Mouse (Mus musculus) limb, embryonic 12.5 days (tissue): ENCODE measurements around the gene Themis2. TPM values are rescaled to one million over a fixed set of nuclear protein-coding genes. Genes with fewer than 3 reads are reported as not detected.
"Not testable (repeated sequence)": the region's sequence is repeated elsewhere in the genome, so short reads cannot be mapped to it uniquely, and the experiment has no call there.

ENCODE experiments used
- ATAC-seq: fragments of 200-750 bp; cut with Nextera tagmentation; 2 replicates; pipeline ENCODE4 v1.8.0; 2017; ENCODE audit warnings: low read depth, moderate TSS enrichment; ENCODE audit not compliant: insufficient number of reproducible peaks, insufficient read depth, low FRiP score, low TSS enrichment
- H3K27ac ChIP-seq: fragments of 300-500 bp; sonication (generic); 2 replicates; pipeline ENCODE4 v1.5.1; 2016; ENCODE audit warnings: mild to moderate bottlenecking, moderate library complexity
- H3K27me3 ChIP-seq: fragments of 300-500 bp; sonication (generic); 2 replicates; pipeline ENCODE4 v1.6.1; 2016; ENCODE audit warnings: mild to moderate bottlenecking, moderate library complexity
- H3K36me3 ChIP-seq: fragments of 300-500 bp; sonication (generic); 2 replicates; pipeline ENCODE4 v1.6.1; 2016; ENCODE audit warnings: mild to moderate bottlenecking, moderate library complexity
- H3K4me1 ChIP-seq: fragments of 300-500 bp; sonication (generic); replicated peaks from 2 replicates; pipeline ENCODE4 v1.6.1; 2016
- H3K4me2 ChIP-seq: fragments of 300-500 bp; sonication (generic); 2 replicates; pipeline ENCODE4 v1.6.1; 2016; ENCODE audit warnings: mild to moderate bottlenecking, moderate library complexity
- H3K4me3 ChIP-seq: fragments of 300-500 bp; sonication (generic); replicated peaks from 2 replicates; pipeline ENCODE4 v1.5.1; 2016; ENCODE audit warnings: mild to moderate bottlenecking
- H3K9ac ChIP-seq: fragments of 300-500 bp; sonication (generic); replicated peaks from 2 replicates; pipeline ENCODE4 v1.6.1; 2016; ENCODE audit warnings: mild to moderate bottlenecking, moderate library complexity
- H3K9me3 ChIP-seq: fragments of 300-500 bp; sonication (generic); 2 replicates; pipeline ENCODE4 v1.6.1; 2016; ENCODE audit warnings: mild to moderate bottlenecking, moderate library complexity
- WGBS: fragments of 180-500 bp; shearing (Covaris S2); methylation state at CpG from one replicate; pipeline ENCODE4 v1.1.7; 2016; 5-methylcytosine and 5-hydroxymethylcytosine counted together
- polyA plus RNA-seq: library from polyadenylated mRNA; unstranded; fragments of >200 nt; fragmentation: Nextera tagmentation; extraction: Ambion mirVana; gene quantifications from 2 replicates; pipeline ENCODE4 v1.2.1, GENCODE M21; 2016

Gene Themis2
- polyA plus RNA-seq, 1 experiment from 2014 or later: 0.24 TPM

DNA sequence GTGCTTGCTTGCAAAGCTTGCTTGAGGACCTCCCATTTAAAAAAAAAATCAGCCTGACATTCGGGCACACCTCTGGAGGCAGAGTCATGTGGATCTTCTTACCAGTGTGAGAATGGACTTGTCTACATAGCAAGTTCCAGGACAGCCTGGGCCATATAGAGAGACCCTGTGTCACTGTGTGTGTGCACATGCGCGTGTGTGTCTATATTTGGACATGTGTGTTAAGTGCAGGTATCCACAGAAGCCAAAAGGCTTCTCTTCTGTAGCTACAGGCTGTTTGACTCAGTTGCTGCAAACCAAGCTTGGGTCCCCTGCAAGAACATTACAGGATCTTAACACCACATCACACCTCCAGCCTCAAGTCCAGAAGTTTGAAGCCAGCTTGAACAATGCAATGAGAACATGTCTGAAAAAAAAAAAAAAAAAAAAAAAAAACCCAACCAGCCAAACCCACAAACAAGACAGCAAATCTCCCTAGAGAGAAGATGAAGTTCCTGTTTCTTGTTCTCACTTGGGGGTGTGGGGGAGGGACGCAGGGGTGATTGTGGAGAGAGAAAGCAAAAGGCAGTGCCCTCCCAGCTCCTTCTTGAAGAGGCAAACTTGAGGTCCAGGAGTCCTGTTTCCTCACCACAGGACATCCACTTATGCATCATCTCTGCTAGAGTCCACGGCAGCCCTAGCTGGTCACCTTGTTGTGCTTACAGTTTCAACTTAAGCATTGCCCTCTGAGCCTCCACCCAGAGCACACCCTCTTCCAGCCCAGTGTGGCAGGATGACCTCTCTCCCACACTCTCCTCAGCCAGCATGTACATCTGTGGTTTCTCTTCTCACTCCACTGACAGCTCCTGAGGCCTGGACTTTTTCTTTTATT lies 11.8 kb upstream of the Themis2 start:
- Histone ChIP-seq H3K4me1 (no peaks in the 10 kb centered on the region), H3K27ac (no peak overlapping the region), H3K27me3 (no peaks in the 10 kb centered on the region), H3K4me2 (no peak overlapping the region), H3K4me3 (no peak overlapping the region), H3K9me3 (peaks cover 12% of the 10 kb centered on the region; the same call in 1 of the 2 replicates), H3K36me3 (no peaks in the 10 kb centered on the region), H3K9ac (no peak overlapping the region)
- ATAC-seq: no peak
- 66% methylated on average over 5 of the region's 5 CpGs for WGBS

- peaks cover 12% of the 10 kb centered on the region; the same call in 1 of the 2 replicates for H3K9me3 ChIP-seq
- WGBS: 90% methylated on average over 7 of the region's 7 CpGs
- no peak overlapping the region for H3K4me3 ChIP-seq
- ATAC-seq: no peak
- H3K27ac ChIP-seq: no peak overlapping the region
- H3K4me2 ChIP-seq: no peak overlapping the region
- H3K9ac ChIP-seq: no peak overlapping the region
- no peaks in the 10 kb centered on the region for H3K27me3 ChIP-seq
- H3K36me3 ChIP-seq: no peaks in the 10 kb centered on the region
- no peaks in the 10 kb centered on the region for H3K4me1 ChIP-seq
These were observed 10.5 kb upstream of the Themis2 start for GRCm38 (mm10) chr4:132806620-132807191.

DNA sequence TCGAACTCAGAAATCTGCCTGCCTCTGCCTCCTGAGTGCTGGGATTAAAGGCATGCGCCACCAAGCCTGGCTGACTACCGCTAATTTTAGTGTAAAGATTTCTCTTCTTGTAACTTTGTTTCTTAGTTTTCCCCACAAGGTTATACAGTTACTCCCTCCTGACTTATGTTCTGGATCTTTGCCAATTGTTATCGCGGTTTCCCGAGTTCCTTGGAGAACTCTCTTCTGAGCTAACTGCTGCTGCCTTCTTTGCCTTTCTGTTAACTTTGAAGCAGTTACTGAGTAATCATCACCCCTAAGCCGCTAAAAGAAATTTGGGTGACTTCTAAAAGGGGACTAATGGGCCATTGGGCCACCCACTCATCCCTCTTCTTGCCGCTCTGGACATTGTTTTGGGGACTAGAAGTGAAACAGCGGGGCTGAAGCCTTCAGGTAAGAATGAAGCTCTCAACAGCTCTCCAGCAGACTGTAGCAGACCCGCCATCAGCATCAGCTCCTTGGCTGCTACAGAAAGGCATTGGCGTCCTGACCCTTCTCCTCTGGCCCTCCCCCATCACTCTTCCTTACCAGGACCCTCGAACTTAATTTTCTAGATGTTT lies 9.5 kb upstream of the Themis2 start:
- H3K4me1 ChIP-seq: no peaks in the 10 kb centered on the region
- no peak overlapping the region for H3K4me2 ChIP-seq
- no peak for ATAC-seq
- no peak overlapping the region for H3K4me3 ChIP-seq
- WGBS: 85% methylated on average over 12 of the region's 12 CpGs
- H3K9me3 ChIP-seq: 0 out of 2 replicates have a peak, but pooled peaks cover 3% of the 10 kb centered on the region
- no peaks in the 10 kb centered on the region for H3K27me3 ChIP-seq
- no peak overlapping the region for H3K9ac ChIP-seq
- H3K27ac ChIP-seq: no peak overlapping the region
- H3K36me3 ChIP-seq: no peaks in the 10 kb centered on the region

DNA sequence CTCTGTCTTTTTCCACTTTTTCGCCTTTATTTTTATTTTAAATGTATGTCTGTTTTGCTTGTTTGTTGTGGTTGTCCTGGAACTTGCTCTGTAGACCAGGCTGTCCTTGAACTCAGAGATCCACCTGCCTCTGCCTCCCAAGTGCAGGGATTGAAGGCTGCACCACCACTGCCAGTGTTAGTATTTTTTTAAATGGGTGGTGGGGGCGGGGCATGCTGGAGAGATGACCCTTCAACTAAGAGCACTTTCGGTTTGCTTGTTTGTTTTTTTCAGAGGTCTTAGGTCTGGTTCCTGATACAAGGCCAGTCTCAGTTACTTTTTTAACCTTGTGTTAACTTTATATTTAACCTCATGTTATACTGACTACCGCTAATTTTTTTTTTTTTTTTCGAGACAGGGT lies 9.0 kb upstream of the Themis2 start:
- Histone ChIP-seq H3K9ac (no peak overlapping the region), H3K27ac (no peak overlapping the region), H3K4me3 (no peak overlapping the region), H3K9me3 (no peaks in the 10 kb centered on the region), H3K4me1 (no peaks in the 10 kb centered on the region), H3K36me3 (no peaks in the 10 kb centered on the region), H3K4me2 (no peak overlapping the region), H3K27me3 (no peaks in the 10 kb centered on the region)
- ATAC-seq: no peak
- WGBS: 84% methylated on average over 5 of the region's 5 CpGs

GRCm38 (mm10) chr4:132804331-132804730 lies 8.1 kb upstream of the Themis2 start:
- 91% methylated on average over 6 of the region's 6 CpGs for WGBS
- no peaks in the 10 kb centered on the region for H3K36me3 ChIP-seq
- H3K4me2 ChIP-seq: no peak overlapping the region
- no peaks in the 10 kb centered on the region for H3K27me3 ChIP-seq
- H3K4me1 ChIP-seq: no peaks in the 10 kb centered on the region
- H3K27ac ChIP-seq: no peak overlapping the region
- H3K9ac ChIP-seq: no peak overlapping the region
- no peak overlapping the region for H3K4me3 ChIP-seq
- H3K9me3 ChIP-seq: no peaks in the 10 kb centered on the region
- no peak for ATAC-seq

GRCm38 (mm10) chr4:132803876-132804275 lies 7.7 kb upstream of the Themis2 start:
- Histone ChIP-seq H3K9ac (no peak overlapping the region), H3K9me3 (no peaks in the 10 kb centered on the region), H3K4me2 (no peak overlapping the region), H3K27me3 (no peaks in the 10 kb centered on the region), H3K36me3 (no peaks in the 10 kb centered on the region), H3K4me3 (no peak overlapping the region), H3K27ac (no peak overlapping the region), H3K4me1 (no peaks in the 10 kb centered on the region)
- ATAC-seq: no peak
- WGBS: 95% methylated on average over 7 of the region's 7 CpGs

DNA sequence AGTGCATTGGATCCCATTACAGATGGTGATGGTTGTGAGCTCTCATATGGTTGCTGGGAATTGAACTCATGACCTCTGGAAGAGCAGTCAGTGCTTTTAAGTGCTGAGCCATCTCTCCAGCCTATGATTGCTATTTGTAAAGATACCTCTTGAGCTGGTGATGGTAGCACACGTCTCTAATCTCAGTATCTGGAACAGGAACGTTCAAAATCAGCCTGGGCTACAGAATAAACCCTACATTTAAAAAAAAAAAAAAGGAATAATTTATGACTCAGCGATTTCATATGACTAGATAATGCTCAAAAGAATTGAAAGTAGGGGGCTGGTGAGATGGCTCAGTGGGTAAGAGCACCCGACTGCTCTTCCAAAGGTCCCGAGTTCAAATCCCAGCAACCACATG lies 7.0 kb upstream of the Themis2 start:
- Histone ChIP-seq H3K27me3 (no peaks in the 10 kb centered on the region), H3K4me1 (no peaks in the 10 kb centered on the region), H3K36me3 (no peaks in the 10 kb centered on the region), H3K4me2 (no peak overlapping the region), H3K4me3 (no peak overlapping the region), H3K9me3 (no peaks in the 10 kb centered on the region), H3K9ac (no peak overlapping the region), H3K27ac (no peak overlapping the region)
- no peak for ATAC-seq
- WGBS: 91% methylated on average over 5 of the region's 5 CpGs

DNA sequence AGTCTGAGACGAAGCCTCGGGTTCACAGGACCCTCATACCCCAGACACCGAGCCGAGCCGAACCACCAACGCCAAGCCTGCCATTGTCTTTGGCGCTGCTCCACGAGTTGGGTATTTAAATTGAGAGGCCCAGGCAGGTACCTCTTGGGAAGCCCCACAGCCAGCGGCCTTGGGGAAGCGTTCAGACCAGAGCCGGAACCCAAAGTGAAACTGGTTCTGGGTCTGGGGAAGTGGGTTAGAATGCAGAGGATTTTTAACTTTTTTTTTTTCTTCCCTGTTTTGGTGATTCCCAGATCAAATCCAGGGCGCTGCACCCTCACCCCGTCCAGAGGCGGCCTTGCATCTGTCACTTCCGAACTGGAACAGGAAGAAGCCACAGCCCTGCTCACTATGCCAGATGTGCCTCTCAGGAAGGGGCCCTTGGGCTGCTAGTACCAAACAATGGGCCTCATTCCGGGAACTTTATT lies 6.0 kb upstream of the Themis2 start:
- H3K27ac ChIP-seq: no peak overlapping the region
- WGBS: 67% methylated on average over 16 of the region's 16 CpGs
- ATAC-seq: no peak

DNA sequence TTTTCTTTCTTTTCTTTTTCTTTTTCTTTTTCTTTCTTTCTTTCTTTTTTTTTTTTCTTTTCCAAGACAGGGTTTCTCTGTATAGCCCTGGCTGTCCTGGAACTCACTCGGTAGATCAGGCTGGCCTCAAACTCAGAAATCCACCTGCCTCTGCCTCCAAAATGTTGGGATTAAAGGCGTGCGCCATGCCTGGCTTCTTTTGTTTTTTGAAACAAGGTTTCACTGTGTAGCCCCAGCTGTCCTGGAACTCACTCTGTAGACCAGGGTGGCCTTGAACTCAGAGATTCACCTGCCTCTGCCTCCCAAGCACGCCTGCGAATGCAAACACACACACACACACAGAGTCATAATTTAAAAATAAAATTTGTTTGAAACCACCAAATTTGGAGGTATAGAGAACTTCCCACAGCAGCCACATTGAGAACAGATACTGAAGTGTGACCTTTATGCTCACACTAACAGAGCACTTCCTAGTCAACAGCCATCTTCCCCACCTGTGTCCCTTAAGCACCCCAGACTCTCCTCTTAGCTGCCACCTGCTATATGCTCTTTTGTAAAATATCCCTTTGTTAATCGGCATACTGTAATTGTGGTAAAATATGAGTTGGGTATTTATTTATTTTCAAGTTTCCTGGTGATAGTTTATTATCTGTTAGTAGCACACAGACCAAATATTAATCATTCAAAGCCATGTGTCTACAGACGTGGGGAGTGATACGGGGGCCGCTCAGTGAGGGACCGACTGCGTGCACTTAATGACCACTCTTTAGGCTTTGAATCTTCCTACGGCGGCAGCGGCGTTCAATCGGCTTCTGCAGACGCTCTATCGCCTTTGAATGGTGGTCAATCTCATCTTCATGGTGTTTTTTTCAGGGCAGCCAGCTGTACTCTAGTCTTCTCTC lies 5.2 kb upstream of the Themis2 start:
- Histone ChIP-seq H3K36me3 (no peaks in the 10 kb centered on the region), H3K4me1 (no peaks in the 10 kb centered on the region), H3K9me3 (no peaks in the 10 kb centered on the region), H3K27me3 (peaks cover 14% of the 10 kb centered on the region), H3K27ac (no peak overlapping the region), H3K4me2 (no peak overlapping the region), H3K9ac (no peak overlapping the region), H3K4me3 (no peak overlapping the region)
- WGBS: 89% methylated on average over 18 of the region's 18 CpGs
- no peak for ATAC-seq

More for the DNA sequence above, 6.0 kb upstream of the Themis2 start:
- Histone ChIP-seq H3K27me3 (peaks cover 7% of the 10 kb centered on the region), H3K9ac (no peak overlapping the region), H3K36me3 (no peaks in the 10 kb centered on the region), H3K4me3 (no peak overlapping the region), H3K9me3 (no peaks in the 10 kb centered on the region), H3K4me2 (no peak overlapping the region), H3K4me1 (no peaks in the 10 kb centered on the region)

- WGBS: 95% methylated on average over 4 of the region's 4 CpGs
- Histone ChIP-seq H3K36me3 (no peaks in the 10 kb centered on the region), H3K9ac (no peak overlapping the region), H3K27me3 (peaks cover 30% of the 10 kb centered on the region), H3K4me2 (no peak overlapping the region), H3K9me3 (no peaks in the 10 kb centered on the region), H3K4me1 (peaks cover 7% of the 10 kb centered on the region; the same call in 1 of the 2 replicates), H3K27ac (no peak overlapping the region), H3K4me3 (no peak overlapping the region)
- no peak for ATAC-seq
These were observed 3.7 kb upstream of the Themis2 start for GRCm38 (mm10) chr4:132799845-132800244.

DNA sequence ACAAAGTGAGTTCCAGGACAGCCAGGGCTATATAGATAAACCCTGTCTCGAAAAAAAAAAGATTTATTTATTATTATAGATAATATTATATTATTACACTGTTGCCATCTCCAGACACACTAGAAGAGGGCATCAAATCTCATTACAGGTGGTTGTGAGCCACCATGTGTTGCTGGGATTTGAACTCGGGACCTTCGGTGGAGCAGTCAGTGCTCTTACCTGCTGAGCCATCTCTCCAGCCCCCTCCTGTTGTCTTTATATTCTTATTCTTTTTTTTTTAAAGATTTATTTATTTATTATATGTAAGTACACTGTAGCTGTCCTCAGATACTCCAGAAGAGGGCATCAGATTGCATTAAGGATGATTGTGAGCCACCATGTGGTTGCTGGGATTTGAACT lies 2.5 kb upstream of the Themis2 start:
- not testable (repeated sequence) for H3K9ac ChIP-seq, H3K4me3 ChIP-seq, ATAC-seq, H3K4me1 ChIP-seq, H3K4me2 ChIP-seq, H3K9me3 ChIP-seq, H3K36me3 ChIP-seq, H3K27ac ChIP-seq
- peaks cover 41% of the 10 kb centered on the region for H3K27me3 ChIP-seq
- WGBS: 84% methylated on average over 3 of the region's 3 CpGs
